Mouse (Mus musculus): ENCODE measurements around the gene Zbtb16. TPM values are rescaled to one million over a fixed set of nuclear protein-coding genes. Genes with fewer than 3 reads are reported as not detected.

Zbtb16 gene
- total RNA-seq, 2 experiments from 2014 or later, result 24.7 to 60.1 TPM

- no peak for DNase-seq
Observed at GRCm38 (mm10) chr9:48644926-48645647, 190.9 kb downstream of the Zbtb16 start.

GRCm38 (mm10) chr9:48644376-48644775 is 191.6 kb downstream of the Zbtb16 start:
- no peak for DNase-seq

GRCm38 (mm10) chr9:48641636-48642035 is 194.4 kb downstream of the Zbtb16 start:
- no peak for DNase-seq

- DNase-seq, result no peak
Observed at GRCm38 (mm10) chr9:48640881-48641280, 195.1 kb downstream of the Zbtb16 start.

GRCm38 (mm10) chr9:48638176-48638803 is 197.7 kb downstream of the Zbtb16 start:
- no peak for DNase-seq

GRCm38 (mm10) chr9:48637161-48637560 is 198.9 kb downstream of the Zbtb16 start:
- DNase-seq, result no peak

GRCm38 (mm10) chr9:48635576-48636350 is 200.3 kb downstream of the Zbtb16 start:
- DNase-seq, result no peak

GRCm38 (mm10) chr9:48633147-48633546 is 202.9 kb downstream of the Zbtb16 start:
- no peak for DNase-seq

- DNase-seq, result no peak
Observed at GRCm38 (mm10) chr9:48619268-48619667, 216.8 kb downstream of the Zbtb16 start.

- peak; percentile 72 for DNase-seq
Observed at GRCm38 (mm10) chr9:48618589-48618988, 217.4 kb downstream of the Zbtb16 start.

GRCm38 (mm10) chr9:48618111-48618510 is 217.9 kb downstream of the Zbtb16 start:
- peak; percentile 65 for DNase-seq

- DNase-seq, result no peak
Observed at GRCm38 (mm10) chr9:48617511-48618010, 218.5 kb downstream of the Zbtb16 start.

GRCm38 (mm10) chr9:48613221-48613620 is 222.8 kb downstream of the Zbtb16 start:
- no peak for DNase-seq

- DNase-seq, result no peak
Observed at GRCm38 (mm10) chr9:48612542-48612941, 223.5 kb downstream of the Zbtb16 start.

- no peak for DNase-seq
Observed at GRCm38 (mm10) chr9:48611032-48611431, 225.0 kb downstream of the Zbtb16 start.

- no peak for DNase-seq
Observed at GRCm38 (mm10) chr9:48609734-48610133, 226.3 kb downstream of the Zbtb16 start.

- DNase-seq, result no peak
Observed at GRCm38 (mm10) chr9:48607417-48607816, 228.6 kb downstream of the Zbtb16 start.

- no peak for DNase-seq
Observed at GRCm38 (mm10) chr9:48606171-48606570, 229.9 kb downstream of the Zbtb16 start.

GRCm38 (mm10) chr9:48605697-48606096 is 230.3 kb downstream of the Zbtb16 start:
- no peak for DNase-seq

- DNase-seq, result no peak
Observed at GRCm38 (mm10) chr9:48604939-48605598, 231.0 kb downstream of the Zbtb16 start, which contains the start of gene Nnmt. Nnmt (minus strand) TSS chr9:48605153.
